Mouse (Mus musculus): ENCODE measurements around the gene Aamp. TPM values are rescaled to one million over a fixed set of nuclear protein-coding genes. Genes with fewer than 3 reads are reported as not detected.

Gene Aamp
- polyA plus RNA-seq, 1 experiment from 2014 or later, result 231 TPM

DNA sequence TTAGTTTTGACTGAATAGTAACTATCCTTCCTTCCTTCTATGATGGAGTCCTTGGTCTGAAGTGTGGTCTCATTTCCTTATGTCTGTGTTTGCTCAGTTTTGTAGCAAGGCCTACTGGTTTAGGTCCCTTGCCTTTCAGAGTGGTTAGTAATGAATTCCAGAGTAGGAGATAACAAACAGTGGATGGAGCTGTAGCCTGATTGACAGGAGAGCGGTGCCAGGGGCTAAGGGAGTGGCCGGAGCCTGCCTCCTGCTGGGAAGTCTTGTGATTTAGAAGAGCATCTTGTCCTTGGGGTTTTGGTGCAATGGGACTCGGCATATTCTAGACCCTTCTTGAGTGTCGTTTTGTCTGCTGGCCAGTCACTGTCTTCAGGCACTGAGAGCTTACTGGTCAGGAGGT, 27.8 kb downstream of the Aamp start:
- Histone ChIP-seq H3K4me1 (ENCODE audit: control insufficient read depth, insufficient read depth, low read length) (no peaks in the 10 kb centered on the region), H3K27me3 (replicated peaks; ENCODE audit: control insufficient read depth, insufficient read depth, low read length) (no peaks in the 10 kb centered on the region), H3K27ac (ENCODE audit: low read depth, low read length) (no peak overlapping the region), H3K36me3 (ENCODE audit: control insufficient read depth, insufficient read depth, low read length) (peaks cover 85% of the 10 kb centered on the region), H3K4me3 (ENCODE audit: low read depth, low read length) (no peak overlapping the region), H3K9me3 (replicated peaks; ENCODE audit: control insufficient read depth, low read length) (no peaks in the 10 kb centered on the region), H3K4me2 (ENCODE audit: low read length) (no peak overlapping the region), H3K9ac (ENCODE audit: low read length) (no peak overlapping the region)
- DNase-seq (ENCODE audit: low spot score), result no peak
- ATAC-seq, result no peak
- WGBS, result 86% methylated on average over 4 of the region's 4 CpGs

DNA sequence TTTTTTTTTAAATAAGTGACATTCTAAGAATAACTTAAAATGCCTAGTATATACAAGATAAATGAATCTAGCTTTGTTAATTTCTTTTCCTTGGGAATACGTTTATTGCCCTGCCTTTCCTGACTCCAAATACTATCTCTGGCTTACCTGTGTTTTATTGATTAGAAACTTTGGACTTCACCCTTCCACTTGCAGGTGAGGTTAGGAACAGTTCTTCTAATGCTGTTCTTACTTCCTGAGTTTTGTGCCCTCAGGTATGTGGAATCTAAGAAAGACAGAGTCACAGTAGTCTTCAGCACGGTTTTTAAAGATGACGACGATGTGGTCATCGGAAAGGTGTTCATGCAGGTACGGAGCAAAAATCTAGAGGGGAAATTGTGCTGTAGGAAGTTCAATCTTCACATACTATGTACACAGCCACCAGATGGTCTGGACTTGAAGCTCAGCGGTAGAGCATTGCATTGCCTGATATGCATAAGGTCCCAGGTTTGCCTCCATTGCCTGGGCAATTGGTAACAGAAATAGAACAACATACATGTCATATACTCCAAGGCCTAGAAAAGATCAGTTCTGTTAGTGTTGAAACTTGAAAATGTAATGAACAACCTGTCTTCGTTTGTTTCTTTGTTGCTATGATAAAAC, 28.7 kb downstream of the Aamp start:
- ATAC-seq (no peak), DNase-seq (ENCODE audit: low spot score) (no peak)
- no peak overlapping the region for H3K27ac ChIP-seq (ENCODE audit: low read depth, low read length)
- no peak overlapping the region for H3K4me3 ChIP-seq (ENCODE audit: low read depth, low read length)
- no peaks in the 10 kb centered on the region for H3K9me3 ChIP-seq (replicated peaks; ENCODE audit: control insufficient read depth, low read length)
- no peaks in the 10 kb centered on the region for H3K27me3 ChIP-seq (replicated peaks; ENCODE audit: control insufficient read depth, insufficient read depth, low read length)
- no peak overlapping the region for H3K4me2 ChIP-seq (ENCODE audit: low read length)
- 95% methylated on average over 8 of the region's 8 CpGs for WGBS
- peaks cover 87% of the 10 kb centered on the region for H3K36me3 ChIP-seq (ENCODE audit: control insufficient read depth, insufficient read depth, low read length)
- no peaks in the 10 kb centered on the region for H3K4me1 ChIP-seq (ENCODE audit: control insufficient read depth, insufficient read depth, low read length)
- no peak overlapping the region for H3K9ac ChIP-seq (ENCODE audit: low read length)

DNA sequence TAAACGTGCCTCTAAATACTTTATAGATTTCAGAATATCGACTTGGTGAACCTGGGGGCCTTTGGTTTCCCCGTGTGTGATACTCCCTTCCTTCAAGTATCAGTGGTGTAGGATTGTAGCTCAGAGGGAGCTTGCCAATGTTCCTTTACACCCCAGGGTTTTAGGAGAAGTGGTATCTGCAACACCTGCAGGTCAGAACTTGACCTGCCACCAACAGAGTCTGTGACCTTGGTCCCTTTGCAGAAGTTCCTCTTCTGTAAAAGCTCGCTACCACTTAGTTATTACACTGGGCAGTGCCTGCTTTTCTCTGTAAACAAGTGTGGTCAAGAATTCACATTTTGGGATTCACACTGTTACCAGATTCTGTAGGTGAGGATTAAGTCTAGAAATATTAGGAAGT, 34.4 kb downstream of the Aamp start:
- ATAC-seq (no peak), DNase-seq (ENCODE audit: low spot score) (no peak)
- no peak overlapping the region for H3K4me3 ChIP-seq (ENCODE audit: low read depth, low read length)
- 94% methylated on average over 4 of the region's 4 CpGs for WGBS
- no peaks in the 10 kb centered on the region for H3K9me3 ChIP-seq (replicated peaks; ENCODE audit: control insufficient read depth, low read length)
- no peak overlapping the region for H3K9ac ChIP-seq (ENCODE audit: low read length)
- H3K4me2 ChIP-seq (ENCODE audit: low read length), result no peak overlapping the region
- H3K36me3 ChIP-seq (ENCODE audit: control insufficient read depth, insufficient read depth, low read length), result peaks cover 68% of the 10 kb centered on the region
- H3K27ac ChIP-seq (ENCODE audit: low read depth, low read length), result no peak overlapping the region
- H3K27me3 ChIP-seq (replicated peaks; ENCODE audit: control insufficient read depth, insufficient read depth, low read length), result no peaks in the 10 kb centered on the region
- H3K4me1 ChIP-seq (ENCODE audit: control insufficient read depth, insufficient read depth, low read length), result no peaks in the 10 kb centered on the region

DNA sequence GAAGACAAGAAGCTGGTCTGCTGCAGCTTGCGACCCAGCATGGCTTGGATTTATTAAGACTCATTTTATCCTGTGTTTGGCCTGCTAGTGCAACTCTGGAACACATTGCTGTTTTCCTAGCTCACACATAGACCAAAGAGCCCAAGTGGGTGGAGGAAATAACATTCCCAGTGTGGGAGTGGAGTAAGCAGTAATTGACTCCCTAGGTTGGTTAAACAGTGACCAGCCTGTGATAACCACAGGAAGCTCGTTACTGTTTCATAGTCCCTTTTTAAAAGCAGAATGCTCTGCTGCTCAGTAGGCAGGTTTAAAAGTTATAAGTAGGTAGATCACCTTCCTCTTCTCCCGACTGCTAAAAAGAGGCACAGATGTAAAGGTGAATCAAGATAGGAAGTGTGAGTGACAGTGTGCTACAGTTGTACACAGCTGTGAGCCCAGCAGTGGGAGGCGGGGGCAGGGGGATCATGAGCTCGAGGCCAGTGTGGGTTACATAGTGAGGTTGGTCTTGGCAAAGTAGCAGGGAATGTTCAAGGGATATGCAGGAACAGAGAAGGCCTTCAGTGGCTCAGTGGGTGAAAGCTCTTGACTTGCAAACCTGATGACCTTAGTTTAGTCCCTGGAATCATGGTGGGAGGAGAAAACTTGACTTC, 35.1 kb downstream of the Aamp start:
- no peak for ATAC-seq
- Histone ChIP-seq H3K27ac (ENCODE audit: low read depth, low read length) (no peak overlapping the region), H3K9ac (ENCODE audit: low read length) (no peak overlapping the region), H3K9me3 (replicated peaks; ENCODE audit: control insufficient read depth, low read length) (no peaks in the 10 kb centered on the region), H3K4me3 (ENCODE audit: low read depth, low read length) (no peak overlapping the region), H3K4me1 (ENCODE audit: control insufficient read depth, insufficient read depth, low read length) (no peaks in the 10 kb centered on the region), H3K4me2 (ENCODE audit: low read length) (no peak overlapping the region), H3K27me3 (replicated peaks; ENCODE audit: control insufficient read depth, insufficient read depth, low read length) (no peaks in the 10 kb centered on the region), H3K36me3 (ENCODE audit: control insufficient read depth, insufficient read depth, low read length) (peaks cover 61% of the 10 kb centered on the region)
- 64% methylated on average over 5 of the region's 5 CpGs for WGBS
- DNase-seq (ENCODE audit: low spot score), result no peak

DNA sequence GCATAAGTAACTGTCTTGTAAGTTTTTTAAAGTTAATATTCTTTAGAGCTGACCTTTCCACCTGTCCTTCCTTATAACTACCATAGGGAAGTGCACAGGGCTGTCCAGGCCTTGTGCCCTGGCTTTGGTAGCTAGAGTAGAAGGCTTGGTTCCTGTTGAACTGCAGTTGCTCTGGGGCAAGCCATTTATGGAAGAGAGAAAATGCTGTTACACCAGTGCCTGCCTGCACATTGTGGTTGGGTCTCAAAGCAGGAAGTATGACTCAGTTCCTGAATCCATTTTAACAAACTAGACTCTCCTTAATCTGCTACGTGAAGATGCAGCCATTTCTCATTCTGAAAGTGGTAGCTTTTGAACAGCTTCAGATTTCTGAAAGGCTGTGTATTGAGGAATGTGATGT, 35.7 kb downstream of the Aamp start:
- WGBS, result 85% methylated on average over 1 of the region's 1 CpGs
- no peak overlapping the region for H3K4me3 ChIP-seq (ENCODE audit: low read depth, low read length)
- DNase-seq (ENCODE audit: low spot score) (no peak), ATAC-seq (no peak)
- H3K27me3 ChIP-seq (replicated peaks; ENCODE audit: control insufficient read depth, insufficient read depth, low read length), result no peaks in the 10 kb centered on the region
- H3K36me3 ChIP-seq (ENCODE audit: control insufficient read depth, insufficient read depth, low read length), result peaks cover 55% of the 10 kb centered on the region
- H3K27ac ChIP-seq (ENCODE audit: low read depth, low read length), result no peak overlapping the region
- H3K4me2 ChIP-seq (ENCODE audit: low read length), result no peak overlapping the region
- H3K4me1 ChIP-seq (ENCODE audit: control insufficient read depth, insufficient read depth, low read length), result no peaks in the 10 kb centered on the region
- no peaks in the 10 kb centered on the region for H3K9me3 ChIP-seq (replicated peaks; ENCODE audit: control insufficient read depth, low read length)
- H3K9ac ChIP-seq (ENCODE audit: low read length), result no peak overlapping the region

DNA sequence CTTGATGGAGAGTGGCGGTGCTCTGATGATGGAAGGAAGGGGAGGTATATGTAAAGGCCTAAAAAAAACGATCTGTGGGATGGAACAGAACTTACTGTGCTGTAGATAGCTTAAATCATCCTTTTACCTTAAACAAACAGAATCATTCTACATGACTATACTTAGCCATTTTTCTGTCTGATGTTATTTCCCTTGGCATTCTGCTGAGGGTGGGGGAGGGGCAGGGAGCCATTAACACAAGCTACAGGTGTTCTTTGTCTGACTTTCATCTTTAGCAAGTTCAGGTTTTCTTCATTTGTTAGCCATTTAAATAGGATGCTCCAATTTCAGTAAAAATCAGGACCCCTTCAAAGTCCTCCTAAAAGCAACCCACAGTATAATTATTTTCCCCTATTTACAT, 39.0 kb downstream of the Aamp start:
- Histone ChIP-seq H3K27ac (ENCODE audit: low read depth, low read length) (no peak overlapping the region), H3K9me3 (replicated peaks; ENCODE audit: control insufficient read depth, low read length) (no peaks in the 10 kb centered on the region), H3K36me3 (ENCODE audit: control insufficient read depth, insufficient read depth, low read length) (peaks cover 25% of the 10 kb centered on the region), H3K4me2 (ENCODE audit: low read length) (no peak overlapping the region), H3K27me3 (replicated peaks; ENCODE audit: control insufficient read depth, insufficient read depth, low read length) (no peaks in the 10 kb centered on the region), H3K4me3 (ENCODE audit: low read depth, low read length) (no peak overlapping the region), H3K9ac (ENCODE audit: low read length) (no peak overlapping the region), H3K4me1 (ENCODE audit: control insufficient read depth, insufficient read depth, low read length) (no peaks in the 10 kb centered on the region)
- 93% methylated on average over 2 of the region's 2 CpGs for WGBS
- DNase-seq (ENCODE audit: low spot score) (no peak), ATAC-seq (no peak)

DNA sequence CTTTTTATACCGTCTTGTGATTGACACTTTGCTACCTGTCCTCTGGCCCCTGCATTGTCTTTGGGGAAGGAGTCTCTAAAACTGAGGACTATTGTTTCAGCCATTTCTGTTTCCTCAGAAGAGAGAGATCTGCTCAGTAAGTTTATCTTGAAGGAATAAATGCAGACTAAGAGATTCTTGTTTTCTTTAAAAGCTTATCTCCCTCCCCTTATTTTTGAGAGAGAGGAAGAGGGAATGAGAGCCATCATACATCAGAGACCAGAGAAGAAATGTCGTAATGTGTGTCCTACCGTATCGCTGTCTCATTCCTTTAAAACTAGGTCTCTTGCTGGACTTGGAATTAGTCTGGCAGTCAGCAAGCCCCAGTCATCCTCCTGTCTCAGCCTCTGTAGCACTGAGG, 43.7 kb downstream of the Aamp start:
- no peak for ATAC-seq
- Histone ChIP-seq H3K27ac (ENCODE audit: low read depth, low read length) (no peak overlapping the region), H3K4me2 (ENCODE audit: low read length) (no peak overlapping the region), H3K4me3 (ENCODE audit: low read depth, low read length) (no peak overlapping the region), H3K9ac (ENCODE audit: low read length) (no peak overlapping the region), H3K27me3 (replicated peaks; ENCODE audit: control insufficient read depth, insufficient read depth, low read length) (no peaks in the 10 kb centered on the region), H3K36me3 (ENCODE audit: control insufficient read depth, insufficient read depth, low read length) (no peaks in the 10 kb centered on the region), H3K4me1 (ENCODE audit: control insufficient read depth, insufficient read depth, low read length) (peaks cover 22% of the 10 kb centered on the region), H3K9me3 (replicated peaks; ENCODE audit: control insufficient read depth, low read length) (no peaks in the 10 kb centered on the region)
- 92% methylated on average over 4 of the region's 4 CpGs for WGBS
- no peak for DNase-seq (ENCODE audit: low spot score)

DNA sequence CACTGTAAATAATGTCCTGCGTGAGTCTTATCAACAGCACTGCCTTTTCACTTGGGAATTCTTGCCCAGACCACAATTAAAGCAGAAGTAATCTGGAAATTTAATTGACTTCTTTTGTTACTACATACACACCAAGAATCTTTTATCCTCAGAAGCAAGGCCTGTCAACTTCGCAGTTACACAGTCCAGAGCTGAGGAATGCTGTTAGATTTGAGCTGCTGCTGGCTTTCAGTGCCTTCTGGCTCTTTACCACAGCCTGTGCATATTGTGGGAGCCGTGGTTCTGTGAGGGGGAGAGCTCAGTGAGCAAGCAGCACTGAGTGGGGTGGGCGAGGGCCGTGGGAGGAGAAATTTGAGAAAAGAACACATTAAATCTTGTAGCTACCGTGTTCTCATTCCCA, 44.2 kb downstream of the Aamp start:
- DNase-seq (ENCODE audit: low spot score), result no peak
- Histone ChIP-seq H3K4me1 (ENCODE audit: control insufficient read depth, insufficient read depth, low read length) (peaks cover 22% of the 10 kb centered on the region), H3K27me3 (replicated peaks; ENCODE audit: control insufficient read depth, insufficient read depth, low read length) (no peaks in the 10 kb centered on the region), H3K36me3 (ENCODE audit: control insufficient read depth, insufficient read depth, low read length) (no peaks in the 10 kb centered on the region), H3K27ac (ENCODE audit: low read depth, low read length) (no peak overlapping the region), H3K9ac (ENCODE audit: low read length) (no peak overlapping the region), H3K4me2 (ENCODE audit: low read length) (no peak overlapping the region), H3K4me3 (ENCODE audit: low read depth, low read length) (no peak overlapping the region), H3K9me3 (replicated peaks; ENCODE audit: control insufficient read depth, low read length) (no peaks in the 10 kb centered on the region)
- WGBS, result 72% methylated on average over 6 of the region's 6 CpGs
- no peak for ATAC-seq

DNA sequence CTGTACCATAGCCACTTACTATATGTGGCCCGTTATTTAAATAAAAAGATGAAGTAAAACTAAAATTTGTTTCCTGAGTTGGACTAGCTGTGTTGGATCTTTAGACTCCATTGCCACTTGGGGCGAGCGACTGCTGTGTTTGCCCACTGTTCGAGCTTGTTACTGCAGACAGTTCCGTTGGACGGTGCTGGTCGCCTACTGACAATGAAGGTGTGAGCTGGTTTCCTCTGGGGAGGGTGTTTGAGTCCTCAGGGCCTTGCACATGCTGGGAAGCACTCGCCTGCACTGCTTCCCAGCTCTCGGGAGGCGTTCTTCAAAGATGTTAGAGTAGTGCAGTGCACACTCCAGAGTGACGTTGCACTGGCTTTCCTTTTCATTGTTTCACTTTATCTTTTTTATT, 44.9 kb downstream of the Aamp start:
- no peaks in the 10 kb centered on the region for H3K9me3 ChIP-seq (replicated peaks; ENCODE audit: control insufficient read depth, low read length)
- H3K27ac ChIP-seq (ENCODE audit: low read depth, low read length), result no peak overlapping the region
- peaks cover 22% of the 10 kb centered on the region for H3K4me1 ChIP-seq (ENCODE audit: control insufficient read depth, insufficient read depth, low read length)
- H3K9ac ChIP-seq (ENCODE audit: low read length), result peak overlapping the region; percentile 23; the same call in 1 of the 2 replicates
- H3K27me3 ChIP-seq (replicated peaks; ENCODE audit: control insufficient read depth, insufficient read depth, low read length), result no peaks in the 10 kb centered on the region
- peak overlapping the region; percentile 16; the same call in 1 of the 2 replicates for H3K4me2 ChIP-seq (ENCODE audit: low read length)
- no peak for DNase-seq (ENCODE audit: low spot score)
- no peak for ATAC-seq
- no peaks in the 10 kb centered on the region for H3K36me3 ChIP-seq (ENCODE audit: control insufficient read depth, insufficient read depth, low read length)
- 59% methylated on average over 11 of the region's 11 CpGs for WGBS
- H3K4me3 ChIP-seq (ENCODE audit: low read depth, low read length), result no peak overlapping the region

Measured in forebrain, embryonic 14.5 days (tissue).